Mouse (Mus musculus): ENCODE data around the gene Noto.
"Not testable (repeated sequence)": the region's sequence is repeated elsewhere in the genome, so short reads cannot be mapped to it uniquely, and the experiment has no call there.

Noto gene

DNA sequence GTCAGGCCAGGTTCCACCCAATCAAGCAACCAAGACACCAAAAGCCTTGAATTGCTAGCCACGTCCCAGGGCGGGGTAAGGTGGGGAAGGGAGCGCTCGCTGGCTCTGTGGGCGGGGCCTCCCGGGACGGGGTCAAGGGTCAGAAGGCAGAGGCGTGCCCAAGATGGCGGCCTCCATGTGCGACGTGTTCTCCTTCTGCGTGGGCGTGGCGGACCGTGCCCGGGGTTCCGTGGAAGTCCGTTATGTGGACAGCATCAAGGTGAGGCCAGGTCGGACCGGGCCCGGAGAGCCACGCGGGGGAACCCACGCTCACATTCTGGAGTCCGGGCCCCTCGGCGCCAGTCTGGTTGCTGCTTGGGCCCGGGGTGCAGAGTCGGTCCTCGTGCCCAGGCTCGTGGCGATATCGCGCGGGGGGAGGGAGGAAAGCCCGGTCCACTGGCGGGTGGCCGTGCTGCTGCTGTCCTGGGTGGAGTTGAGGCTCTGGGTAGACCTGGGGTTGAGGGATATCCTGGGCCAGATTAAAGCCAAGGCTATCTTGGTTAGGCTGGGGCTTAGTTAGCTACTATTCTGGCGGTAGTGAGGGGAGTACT, 8.3 kb downstream of the Noto start, which contains the start of gene Smyd5:
Gene Smyd5, plus strand, starts transcription at position 148 of the 590 bp plus-strand sequence.
- DNase-seq: peak; percentile 87 to 90

DNA sequence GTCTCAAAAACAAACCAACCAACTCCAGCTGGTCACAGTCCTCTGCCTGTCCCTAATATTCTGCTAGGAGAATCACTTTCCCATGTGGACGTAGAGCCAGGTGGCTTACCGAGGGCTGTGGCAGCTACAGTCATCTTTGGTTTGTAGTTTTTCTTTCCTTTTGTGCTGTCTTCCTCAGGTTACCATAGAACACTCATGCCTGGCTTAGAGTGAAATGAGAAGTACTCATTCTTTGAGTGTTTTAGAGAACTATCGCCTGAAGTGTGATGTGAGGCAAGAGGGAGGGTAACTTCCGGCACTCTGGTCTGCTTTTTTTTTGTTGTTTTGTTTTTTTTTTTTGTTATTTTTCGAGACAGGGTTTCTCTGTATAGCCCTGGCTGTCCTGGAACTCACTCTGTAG, 10.2 kb downstream of the Noto start:
- DNase-seq: no peak

DNA sequence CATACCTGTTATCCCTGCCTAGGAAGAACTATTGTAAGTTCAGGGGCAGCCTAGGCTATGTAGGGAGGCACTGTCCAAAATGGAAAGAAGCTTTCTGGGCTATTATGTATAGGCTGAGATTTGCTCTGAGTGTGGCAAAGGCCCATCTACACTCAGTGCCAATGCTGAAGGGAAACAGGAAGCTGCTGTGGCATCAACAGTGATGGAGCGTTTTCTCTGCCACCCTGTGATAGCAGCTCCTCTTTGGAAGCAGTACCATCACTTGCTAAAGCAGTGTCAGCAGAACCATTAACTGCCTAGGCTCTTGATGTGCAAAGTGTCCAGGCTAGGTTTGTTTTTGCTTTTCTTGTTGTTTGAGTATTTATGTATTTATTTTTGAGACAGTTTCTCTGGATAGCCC, 12.5 kb downstream of the Noto start:
- no peak for DNase-seq

DNA sequence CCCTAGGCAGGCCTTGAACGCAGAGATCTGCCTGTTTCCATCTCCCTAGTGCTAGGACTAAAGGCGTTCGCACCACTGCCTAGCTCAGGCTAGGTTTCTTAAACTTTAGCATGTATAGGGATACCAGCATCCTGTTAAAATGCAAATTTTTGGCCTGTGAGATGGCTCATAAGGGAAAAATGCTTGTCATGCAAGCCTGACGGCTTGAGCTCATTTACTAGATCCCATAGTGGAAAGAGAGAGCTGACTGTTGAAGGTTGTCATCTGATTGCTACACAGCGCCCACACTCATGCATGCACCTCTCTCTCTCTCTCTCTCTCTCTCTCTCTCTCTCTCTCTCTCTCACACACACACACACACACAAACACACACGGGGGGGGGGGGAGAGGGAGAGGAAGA, 12.9 kb downstream of the Noto start:
- DNase-seq: no peak

DNA sequence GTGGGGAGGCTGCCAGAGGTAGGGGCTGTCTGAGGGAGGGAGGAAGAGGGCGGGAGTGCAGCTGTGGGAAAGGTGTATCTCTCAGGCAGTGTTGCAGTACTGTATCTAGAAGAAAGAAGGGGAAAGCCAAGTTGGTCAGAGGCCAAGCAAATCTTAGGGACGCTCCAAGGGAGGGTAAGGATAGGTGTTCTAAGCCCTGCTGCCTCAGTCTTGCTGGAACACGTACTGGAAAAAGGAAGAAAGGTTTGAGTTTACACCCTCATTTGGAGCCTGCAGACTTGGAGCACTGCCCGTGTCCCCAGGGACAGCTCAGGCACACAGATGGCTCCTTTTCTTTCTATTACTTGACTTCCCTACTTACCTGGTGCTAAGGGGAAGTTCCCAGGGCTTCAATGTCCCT, 17.5 kb downstream of the Noto start:
- no peak for DNase-seq

DNA sequence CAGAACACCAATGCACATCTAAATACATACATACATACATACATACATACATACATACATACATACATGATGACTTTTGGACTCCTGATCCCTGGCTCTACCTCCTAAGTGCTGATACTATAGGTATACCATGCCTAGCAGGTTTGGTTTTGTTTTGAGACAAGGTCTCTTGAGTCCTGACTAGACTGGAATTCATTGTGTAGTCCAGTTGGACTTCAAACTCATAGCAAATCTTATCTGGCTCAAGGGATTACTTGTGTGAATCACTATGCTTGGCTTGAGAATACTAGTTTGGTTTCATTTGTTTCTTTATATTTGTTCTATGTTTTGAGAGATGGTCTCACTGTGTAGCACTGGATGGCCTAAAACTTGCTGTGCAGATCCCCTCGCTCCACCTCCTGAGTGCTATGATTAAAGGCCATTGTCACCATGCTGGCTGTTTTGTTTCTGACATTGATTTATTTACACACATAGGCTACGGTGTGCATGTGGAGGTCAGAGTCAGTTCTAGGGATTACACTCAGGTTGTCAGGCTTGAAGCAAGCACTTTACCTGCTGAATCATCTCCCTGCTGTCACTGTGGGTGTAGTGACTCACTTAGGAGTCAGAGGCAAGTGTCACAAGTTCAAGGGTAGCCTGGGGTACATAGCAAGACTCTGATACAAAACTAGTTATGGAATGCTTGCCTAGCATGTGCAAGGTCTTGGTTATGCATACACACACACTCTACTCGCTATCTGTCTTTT, 20.0 kb downstream of the Noto start:
- no peak for DNase-seq

DNA sequence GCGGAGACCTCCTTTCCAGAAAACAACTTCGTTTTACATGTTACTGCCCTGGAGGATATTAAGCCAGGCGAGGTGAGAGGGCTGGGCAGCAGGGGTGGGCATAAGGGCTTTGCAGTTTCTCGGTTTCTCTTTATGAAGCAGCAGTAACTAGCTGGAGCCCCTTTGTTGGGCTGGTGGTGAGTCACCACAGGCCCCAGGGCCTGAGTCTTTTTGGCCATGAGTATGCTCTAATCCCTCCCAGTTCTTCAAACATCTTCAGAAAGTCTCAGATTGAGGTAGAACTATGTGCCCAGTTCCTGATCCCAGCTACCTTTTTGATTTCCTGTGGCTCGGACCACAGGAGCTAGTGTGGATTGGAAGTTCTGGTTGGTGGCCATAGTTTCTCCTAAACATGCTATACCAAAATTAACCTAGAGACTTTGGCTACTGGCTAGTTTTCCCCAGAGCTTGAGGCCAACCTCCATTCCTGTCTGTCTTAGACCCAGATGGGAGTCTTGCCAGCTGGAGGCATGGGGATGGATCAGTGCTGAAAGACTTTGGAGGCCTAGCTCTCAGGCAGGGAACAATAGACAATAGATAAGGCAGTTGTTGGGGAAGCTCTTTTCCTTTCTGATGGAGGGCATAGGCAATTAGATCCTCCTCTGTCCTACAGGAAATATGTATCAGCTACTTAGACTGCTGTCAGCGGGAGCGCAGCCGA, 20.7 kb downstream of the Noto start:
- no peak for DNase-seq

DNA sequence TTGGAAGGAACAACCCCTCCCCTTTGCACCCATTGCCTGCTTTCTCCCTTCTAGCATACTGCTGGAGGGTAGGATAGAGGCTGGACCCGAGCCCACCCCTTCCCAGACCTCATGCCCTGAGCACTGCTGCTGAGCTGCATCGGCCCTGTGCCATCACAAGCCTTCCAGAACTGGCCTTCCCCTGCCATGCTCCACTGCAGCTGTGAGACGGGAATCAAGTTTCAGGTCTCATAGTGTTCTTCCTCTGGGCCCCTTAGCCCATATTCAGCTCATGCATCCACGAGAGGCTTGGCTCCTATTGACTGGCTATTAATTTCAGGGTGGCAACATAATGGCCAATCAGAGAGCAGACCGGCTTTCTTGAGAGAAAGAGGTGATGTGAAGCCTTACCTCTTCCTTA, 21.6 kb downstream of the Noto start:
- DNase-seq: no peak

DNA sequence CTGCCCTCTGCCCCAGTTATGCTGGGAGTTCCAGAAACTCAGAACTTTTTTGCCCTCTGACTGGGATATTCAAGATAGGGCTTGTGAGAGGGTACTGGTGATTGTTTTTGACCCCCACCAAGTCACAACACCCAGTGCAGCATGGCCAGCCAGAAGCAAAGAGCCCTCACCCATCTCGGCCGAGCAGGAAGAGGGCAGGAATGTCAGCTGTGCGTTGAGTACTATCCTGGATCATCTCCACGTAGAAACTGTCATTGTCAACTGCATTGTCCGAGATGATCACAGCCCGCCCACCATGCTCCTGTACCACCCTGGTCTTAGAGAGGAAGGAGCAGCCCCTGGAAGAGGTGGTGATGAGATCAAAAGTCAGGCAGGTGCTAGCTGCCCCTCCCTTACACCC, 23.7 kb downstream of the Noto start:
- DNase-seq: no peak

DNA sequence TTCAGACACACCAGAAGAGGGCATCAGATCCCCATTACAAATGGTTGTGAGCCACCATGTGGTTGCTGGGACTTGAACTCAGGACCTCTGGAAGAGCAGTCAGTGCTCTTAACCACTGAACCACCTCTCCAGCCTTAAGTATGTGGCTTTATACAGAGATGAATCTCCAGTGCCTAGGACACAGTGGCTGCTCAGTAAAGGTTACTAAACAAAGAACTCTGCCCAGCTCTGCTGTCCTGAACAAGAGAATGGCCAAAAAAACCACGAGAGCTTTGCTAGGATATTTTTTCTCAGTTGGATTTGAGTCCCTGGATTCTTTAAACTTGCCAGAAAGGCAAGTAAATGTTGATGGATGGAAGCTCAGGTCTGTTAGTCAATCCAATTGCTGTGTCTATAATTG, 26.5 kb downstream of the Noto start:
- DNase-seq: not testable (repeated sequence)

DNA sequence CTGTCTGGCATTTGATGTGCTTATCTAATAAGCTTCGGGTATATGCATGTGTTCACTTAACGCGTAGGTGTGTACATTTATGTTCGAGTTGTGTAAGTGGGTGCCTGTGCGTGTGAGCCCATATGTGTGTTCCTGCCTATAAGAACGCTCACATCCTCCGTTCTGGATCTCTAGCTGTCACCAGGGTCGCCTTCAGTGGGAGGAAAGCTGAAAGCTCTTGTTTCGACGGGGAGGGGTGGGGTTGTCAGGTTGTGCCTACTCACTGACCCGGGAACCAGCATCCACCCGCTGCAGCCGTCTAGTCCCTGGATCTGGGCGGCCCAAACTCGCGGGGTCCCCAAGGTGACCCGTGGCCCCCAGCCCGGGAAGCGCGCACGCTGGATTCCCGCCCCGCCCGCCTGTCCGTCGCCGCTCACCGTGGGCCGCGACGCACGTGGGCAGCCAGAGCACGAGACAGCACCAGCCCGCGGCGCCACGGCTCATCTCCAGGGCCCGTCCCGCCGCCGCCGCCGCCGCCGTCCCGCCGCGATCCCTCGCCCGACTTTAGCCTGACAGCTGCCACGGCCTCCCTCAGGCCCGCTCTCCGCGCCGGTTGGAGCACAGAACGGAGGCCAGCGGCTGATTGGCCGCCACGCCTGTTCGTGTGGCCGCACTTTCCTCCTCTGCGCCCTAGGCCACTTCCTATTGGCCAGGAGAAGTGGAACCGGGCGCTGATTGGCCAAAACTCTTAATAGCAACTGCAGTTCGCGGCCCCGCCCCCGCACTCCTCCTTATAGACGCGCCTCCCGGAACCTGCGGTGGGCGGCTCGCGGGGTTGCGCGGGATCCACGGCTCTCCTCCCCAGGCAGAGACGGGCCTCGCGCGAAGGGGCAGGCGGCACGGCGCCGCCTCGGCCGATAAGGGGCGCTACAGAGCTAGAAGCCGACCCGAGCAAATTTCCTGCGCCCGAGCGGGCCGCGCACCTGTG, 27.3 kb downstream of the Noto start, which contains the start of gene Cct7:
Gene Cct7, plus strand, starts transcription at position 818 of the 967 bp plus-strand sequence.
- peak; percentile 99 for DNase-seq

DNA sequence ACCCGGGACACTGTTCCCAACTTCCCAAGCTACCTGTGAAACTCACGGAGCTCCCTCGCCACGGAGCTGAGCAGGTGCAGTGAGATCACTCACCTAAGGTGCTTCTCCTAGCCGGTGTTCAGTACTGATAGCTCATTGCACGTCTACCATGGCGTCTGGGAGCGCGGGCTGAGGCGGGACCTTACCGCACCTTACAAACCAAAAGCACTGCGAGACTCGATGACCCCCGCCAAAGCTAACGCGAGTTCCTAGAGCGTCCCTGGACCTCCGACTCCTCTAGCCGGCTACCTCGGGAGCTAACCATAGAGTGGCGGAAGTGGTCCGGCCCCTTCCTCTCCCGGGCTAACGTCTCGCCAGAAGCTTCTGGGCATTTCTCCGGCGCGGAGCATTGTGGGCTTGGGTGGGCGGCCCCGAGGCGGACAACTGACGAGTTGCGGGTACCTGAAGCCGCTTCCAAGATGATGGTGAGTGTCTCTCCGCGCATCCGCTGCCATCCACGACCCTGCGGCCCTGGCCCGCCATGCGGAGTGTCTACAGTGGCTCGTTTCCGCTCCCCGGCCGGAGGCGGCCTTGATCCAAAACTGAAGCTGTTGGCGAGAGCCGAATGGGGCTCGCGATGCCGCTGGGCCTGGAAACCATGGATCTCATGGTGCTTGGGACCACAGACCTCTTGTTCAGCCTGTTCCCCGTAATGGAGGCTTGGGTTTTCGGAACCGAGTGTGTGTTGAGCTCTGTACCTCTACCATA, 28.2 kb downstream of the Noto start, which contains the start of gene Pradc1:
Gene Pradc1, minus strand, starts transcription at position 307 of the 747 bp plus-strand sequence.
- DNase-seq: peak; percentile 98 to 99

DNA sequence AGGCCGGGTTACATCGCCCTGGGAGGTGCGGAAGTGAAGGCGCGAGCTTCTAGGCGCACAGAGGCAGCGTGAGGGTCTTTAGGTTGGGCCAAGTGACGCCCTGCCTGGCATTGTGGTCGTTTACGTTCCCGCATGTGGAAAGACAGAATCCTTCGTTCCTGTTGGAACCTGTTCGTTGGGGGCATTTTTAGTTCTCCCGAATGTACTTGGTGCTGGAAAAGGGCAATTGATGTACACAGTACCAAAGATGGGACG, 28.7 kb downstream of the Noto start:
- DNase-seq: no peak

DNA sequence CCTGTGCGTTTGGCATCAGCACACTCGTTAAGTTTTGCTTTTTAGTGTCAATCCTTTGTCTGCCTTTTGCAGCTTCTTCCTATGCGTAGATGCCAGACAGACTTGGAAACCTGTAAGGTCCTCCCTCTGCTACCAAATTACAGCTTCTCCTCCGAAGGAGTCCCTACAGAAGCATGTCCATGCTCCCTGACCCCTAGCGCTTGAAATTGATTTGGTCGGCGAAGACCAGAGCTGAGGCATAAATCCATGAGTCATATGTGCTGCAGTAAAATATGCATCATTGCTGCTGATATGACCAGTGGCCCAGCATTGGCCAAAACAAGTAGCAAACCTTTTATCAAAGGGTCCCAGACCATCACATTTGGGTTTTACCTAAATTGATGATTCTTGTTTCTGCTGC, 29.1 kb downstream of the Noto start:
- DNase-seq: no peak

DNA sequence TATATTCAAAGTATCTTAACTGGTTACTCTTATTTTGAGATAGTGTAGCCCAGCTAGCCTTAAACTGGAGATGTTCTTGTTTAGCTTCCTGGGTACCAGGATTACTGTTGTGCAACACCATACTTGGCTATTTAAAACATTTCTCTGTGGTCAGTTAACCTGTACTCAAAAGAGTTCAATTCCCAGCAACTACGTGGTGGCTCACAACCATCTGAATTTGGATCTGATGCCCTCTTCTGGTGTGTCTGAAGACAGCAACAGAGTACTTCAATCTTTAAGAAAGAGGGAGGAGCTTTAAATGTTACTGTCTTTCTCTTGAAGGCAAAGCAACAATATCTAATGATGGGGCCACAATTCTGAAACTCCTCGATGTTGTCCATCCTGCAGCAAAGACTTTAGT, 35.9 kb downstream of the Noto start:
- no peak for DNase-seq

DNA sequence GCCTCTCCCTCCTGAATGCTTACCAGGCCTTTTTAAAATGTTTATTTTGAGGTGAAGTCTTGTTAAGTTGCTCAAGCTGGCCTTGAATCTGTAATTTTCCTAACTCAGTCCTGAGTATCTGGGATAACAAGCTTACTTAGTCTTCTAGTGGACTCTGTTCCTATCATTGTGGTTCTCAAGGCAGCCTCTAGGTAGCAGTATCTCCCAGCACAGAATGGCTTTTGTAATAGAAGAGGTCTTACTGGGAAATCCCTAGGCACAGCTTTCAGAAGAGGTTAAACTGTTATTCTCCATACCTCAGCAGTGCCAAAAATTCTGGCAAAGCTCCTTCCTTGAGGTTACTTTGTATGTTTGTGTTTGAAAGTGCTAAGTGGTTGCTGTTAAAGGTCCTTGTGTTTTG, 41.7 kb downstream of the Noto start:
- no peak for DNase-seq

DNA sequence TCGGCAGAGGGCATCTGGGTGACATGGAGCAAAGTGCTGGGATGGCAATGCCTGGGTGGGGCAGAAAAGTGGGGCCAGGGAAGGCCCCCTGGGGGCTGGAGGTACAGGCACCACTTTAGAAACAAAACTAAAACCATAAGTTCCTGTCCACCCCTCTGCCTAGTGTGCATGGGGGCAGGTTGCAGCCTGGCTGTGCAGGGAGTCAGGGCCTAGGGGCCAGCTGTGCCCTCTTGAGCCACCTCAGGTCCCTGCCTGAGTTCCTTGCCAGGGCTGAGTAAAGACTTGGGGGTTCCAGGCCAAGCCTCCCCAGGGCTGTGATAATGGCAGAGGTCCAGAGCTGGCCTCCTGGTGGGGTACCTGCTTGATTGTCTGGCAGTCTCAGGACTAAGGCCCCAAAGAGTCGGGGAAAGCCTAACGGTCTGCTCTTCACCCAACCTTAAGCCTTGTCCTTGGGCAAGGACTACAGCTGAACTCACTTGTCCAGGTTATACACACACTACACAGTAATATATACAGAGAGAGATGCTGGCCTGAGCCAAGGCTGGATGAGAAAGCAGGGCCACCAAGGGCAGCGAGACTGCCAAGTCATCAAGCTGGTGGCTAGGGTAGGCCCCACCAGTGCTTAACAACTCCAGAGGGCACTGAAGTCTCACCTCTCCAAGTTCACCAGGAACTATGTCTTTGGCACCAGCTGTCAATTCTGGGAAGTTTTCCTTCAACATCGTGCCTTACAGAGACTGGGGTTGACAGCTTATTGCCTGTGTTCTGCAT, 46.2 kb downstream of the Noto start:
- no peak for DNase-seq

DNA sequence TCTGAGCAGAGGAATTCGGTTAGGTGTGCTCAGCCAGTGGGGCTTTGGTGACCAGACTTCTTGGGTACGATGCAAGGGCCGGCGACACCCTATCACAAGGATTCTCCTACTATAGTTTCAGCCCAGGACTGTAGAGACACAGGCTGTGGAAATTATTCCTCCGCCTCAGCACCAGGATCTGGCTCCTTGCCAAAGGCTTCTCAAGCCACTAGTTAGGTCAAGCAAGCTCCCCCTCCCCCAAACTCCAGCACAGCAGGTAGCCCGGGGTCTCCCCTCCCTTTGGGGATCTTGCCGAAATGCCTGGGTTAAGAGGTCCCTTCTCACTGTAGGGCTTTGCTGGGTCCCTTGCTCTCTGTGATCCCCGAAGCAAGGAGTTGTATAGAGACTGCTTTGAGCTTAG, 48.3 kb downstream of the Noto start:
- no peak for DNase-seq

DNA sequence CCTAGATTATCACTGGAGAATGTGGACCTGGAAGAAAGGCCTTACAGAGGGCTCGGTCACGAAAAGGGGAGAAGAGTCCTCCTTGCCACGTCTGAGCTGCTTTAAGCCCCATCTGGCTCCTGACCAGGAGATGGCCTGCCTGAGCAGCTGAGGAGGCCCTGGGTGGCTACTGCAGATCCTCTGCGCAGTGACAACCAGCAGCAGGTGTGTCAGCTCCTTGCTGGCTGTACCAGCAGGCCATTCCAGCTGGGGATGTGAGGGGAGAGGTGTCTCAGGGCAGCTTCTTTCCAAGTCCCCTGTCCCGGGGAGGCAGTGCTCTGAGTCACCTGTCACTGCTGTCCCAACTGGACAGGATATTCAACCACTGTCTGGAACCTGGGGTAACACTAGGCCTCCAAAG, 48.9 kb downstream of the Noto start:
- no peak for DNase-seq

DNA sequence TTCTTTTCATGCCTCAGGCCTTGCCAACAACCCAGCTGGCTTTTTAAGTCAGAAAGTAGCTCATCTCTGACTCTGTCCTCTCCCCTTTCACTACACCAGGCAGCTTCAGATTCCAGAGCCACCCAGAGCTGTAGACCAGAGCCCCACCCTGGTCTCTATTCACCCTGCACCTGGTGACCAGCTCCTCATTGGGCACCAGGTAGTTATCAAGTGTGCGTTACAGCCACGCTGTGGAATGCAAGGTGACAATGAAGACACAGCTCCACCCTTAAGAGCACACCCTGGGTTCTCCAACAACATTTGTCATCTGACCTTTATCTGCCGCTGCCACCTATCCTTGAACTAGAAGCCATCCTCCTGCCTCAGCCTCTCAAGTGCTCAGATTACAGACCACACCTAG, 51.9 kb downstream of the Noto start:
- no peak for DNase-seq

DNA sequence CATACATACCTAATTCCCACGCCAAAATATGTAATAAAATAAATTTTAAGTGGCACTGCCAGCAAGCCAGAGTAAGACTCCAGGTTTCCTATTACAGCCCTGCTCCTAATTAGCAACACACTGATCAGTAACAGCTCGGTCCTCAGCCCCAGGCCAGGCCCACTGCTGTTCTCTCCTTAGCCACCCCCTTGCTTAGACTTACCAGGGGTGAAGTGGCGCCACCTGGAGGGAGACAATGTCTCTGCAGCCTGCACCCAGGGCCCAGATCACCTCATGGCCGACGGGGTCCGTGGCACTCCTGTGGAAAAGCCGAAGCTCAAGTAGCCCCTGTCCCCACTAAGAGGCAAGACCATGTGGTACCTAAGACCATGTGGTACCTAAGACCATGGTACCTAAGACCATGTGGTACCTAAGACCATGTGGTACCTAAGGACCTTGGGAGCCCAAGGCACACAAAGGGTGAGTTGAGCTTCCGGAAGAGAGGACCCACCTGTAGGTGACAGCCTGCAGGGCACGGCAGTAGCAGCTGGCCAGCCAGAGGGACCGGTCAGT, 53.8 kb downstream of the Noto start:
- DNase-seq: peak; percentile 12 to 14

All from lung, adult 18-20 months (tissue).